ENCODE assay signal across 8 mouse cellular contexts in genomic region chr16:56038090-56038489, GRCm38 (mm10). TPM values are rescaled to one million over a fixed set of nuclear protein-coding genes. Genes with fewer than 3 reads are reported as not detected.
DNase-seq lines count a peak whose midpoint lies in the region; ATAC-seq and TF ChIP-seq lines count a peak whose summit lies in the region.

No protein-coding gene starts in this region.

- no peaks in the 10 kb centered on the region for H3K27me3 ChIP-seq in erythroblast, embryonic 14.5 days (ENCODE audit: control insufficient read depth)
- H3K27me3 ChIP-seq in spleen, adult 2 months (ENCODE audit: control insufficient read depth, insufficient read depth, low read length) = no peaks in the 10 kb centered on the region
- no peaks in the 10 kb centered on the region for H3K27me3 ChIP-seq in limb, embryonic 15.5 days
- no peaks in the 10 kb centered on the region for H3K27me3 ChIP-seq in stomach, embryonic 16.5 days (ENCODE audit: control insufficient read depth, insufficient read depth, low read length)

- peak overlapping the region; percentile 55 for H3K4me2 ChIP-seq in limb, embryonic 15.5 days
- H3K4me2 ChIP-seq in stomach, embryonic 16.5 days (ENCODE audit: low read depth, low read length) = peak overlapping the region; percentile 79

- H3K9me3 ChIP-seq in erythroblast, embryonic 14.5 days (ENCODE audit: control insufficient read depth, low read length) = no peaks in the 10 kb centered on the region
- H3K9me3 ChIP-seq in limb, embryonic 15.5 days = no peaks in the 10 kb centered on the region
- H3K9me3 ChIP-seq in stomach, embryonic 16.5 days (replicated peaks; ENCODE audit: control insufficient read depth, low read length) = no peaks in the 10 kb centered on the region

- peak overlapping the region; percentile 78 for H3K4me3 ChIP-seq in erythroblast, embryonic 14.5 days (replicated peaks)
- H3K4me3 ChIP-seq in spleen, adult 2 months (ENCODE audit: extremely low read depth, insufficient read depth, insufficient read length) = peak overlapping the region; percentile 95
- H3K4me3 ChIP-seq in limb, embryonic 15.5 days = peak overlapping the region; percentile 64
- H3K4me3 ChIP-seq in stomach, embryonic 16.5 days (replicated peaks; ENCODE audit: low read length) = peak overlapping the region; percentile 96

- no peak for TF ChIP-seq POLR2A in spleen, adult 2 months (IDR thresholded peaks at IDR 0.05; ENCODE audit: low read depth, low read length)

- H3K27ac ChIP-seq in spleen, adult 2 months (ENCODE audit: insufficient read depth, low read length) = peak overlapping the region; percentile 96
- peak overlapping the region; percentile 88 for H3K27ac ChIP-seq in limb, embryonic 15.5 days
- peak overlapping the region; percentile 94 for H3K27ac ChIP-seq in stomach, embryonic 16.5 days (ENCODE audit: low read length)

- H3K4me1 ChIP-seq in erythroblast, embryonic 14.5 days (ENCODE audit: control insufficient read depth) = peaks cover 25% of the 10 kb centered on the region
- peaks cover 4% of the 10 kb centered on the region for H3K4me1 ChIP-seq in spleen, adult 2 months (ENCODE audit: control insufficient read depth, insufficient read depth, insufficient read length)
- H3K4me1 ChIP-seq in limb, embryonic 15.5 days = peaks cover 13% of the 10 kb centered on the region
- H3K4me1 ChIP-seq in stomach, embryonic 16.5 days (ENCODE audit: control insufficient read depth, insufficient read depth, low read length) = peaks cover 8% of the 10 kb centered on the region

- TF ChIP-seq CTCF in spleen, adult 2 months (IDR thresholded peaks at IDR 0.05; ENCODE audit: extremely low read depth, insufficient read depth, insufficient read length, insufficient replicate concordance) = no peak

- no peak for DNase-seq in spleen, adult 2 months (ENCODE audit: low read depth in 1 of 2, low spot score in 2 of 2)
- no peak for DNase-seq in spleen, postnatal 10 days (ENCODE audit: low spot score in 2 of 2)
- DNase-seq in adrenal gland, postnatal 10 days = no peak
- DNase-seq in spleen, adult 18-20 months = no peak

- peak overlapping the region; percentile 63 for H3K9ac ChIP-seq in limb, embryonic 15.5 days
- peak overlapping the region; percentile 96 for H3K9ac ChIP-seq in stomach, embryonic 16.5 days (ENCODE audit: low read length)

- ATAC-seq in erythroblast, adult 5-6 weeks (replicated peaks; ENCODE audit: low FRiP score, poor library complexity, severe bottlenecking) = no peak
- peak; percentile 7; the same call in 1 of the 2 replicates for ATAC-seq in limb, embryonic 15.5 days (ENCODE audit: insufficient number of reproducible peaks, low FRiP score, low TSS enrichment, low read depth)
- peak; percentile 4; the same call in 1 of the 2 replicates for ATAC-seq in stomach, embryonic 16.5 days (ENCODE audit: insufficient read depth, low FRiP score)

- WGBS in spleen, adult 2 months = 29% methylated on average over 8 of the region's 8 CpGs
- 33% methylated on average over 8 of the region's 8 CpGs for WGBS in limb, embryonic 15.5 days
- WGBS in stomach, embryonic 16.5 days = 25% methylated on average over 8 of the region's 8 CpGs

- H3K36me3 ChIP-seq in erythroblast, embryonic 14.5 days (ENCODE audit: control insufficient read depth) = peaks cover 28% of the 10 kb centered on the region
- 0 out of 2 replicates have a peak, but pooled peaks cover 4% of the 10 kb centered on the region for H3K36me3 ChIP-seq in spleen, adult 2 months (ENCODE audit: control insufficient read depth, insufficient read depth, low read length)
- peaks cover 14% of the 10 kb centered on the region for H3K36me3 ChIP-seq in limb, embryonic 15.5 days
- peaks cover 8% of the 10 kb centered on the region; the same call in 1 of the 2 replicates for H3K36me3 ChIP-seq in stomach, embryonic 16.5 days (ENCODE audit: control insufficient read depth, insufficient read depth, low read length)

RNA-seq across cellular contexts. Expression of gene Trmt10c, which starts 0.5 kb away (rescaled TPM):
- polyA plus RNA-seq in erythroblast, embryonic 14.5 days (2012) = 0.19 and 0.21 TPM in 2 replicates
- total RNA-seq in erythroblast, adult 5-6 weeks (2015; ENCODE audit: low replicate concordance) = 1.7 and 6.5 TPM in 2 replicates
- 3.9 and 4.7 TPM in 2 replicates for total RNA-seq in erythroblast, adult 5-6 weeks (2017; ENCODE audit: low replicate concordance)
- 2.6 and 3.1 TPM in 2 replicates for polyA plus RNA-seq in spleen, adult 2 months (2012; rRNA removed)
- 24.3 and 24.7 TPM in 2 replicates for polyA plus RNA-seq in limb, embryonic 15.5 days (2015; fragmentation: Nextera tagmentation; extraction: Ambion mirVana)
- polyA plus RNA-seq in stomach, embryonic 16.5 days (2015; fragmentation: Nextera tagmentation; extraction: Ambion mirVana) = 22.6 and 28.5 TPM in 2 replicates
- 10 to 100 TPM; 18.2 to 21.5 TPM for total RNA-seq in adrenal gland, postnatal 10 days (2021)

RNA-seq across cellular contexts. Expression of gene Pcnp, which starts 8.6 kb away (rescaled TPM):
- polyA plus RNA-seq in erythroblast, embryonic 14.5 days (2012) = 4.4 and 6.3 TPM in 2 replicates
- 14.0 and 55.6 TPM in 2 replicates for total RNA-seq in erythroblast, adult 5-6 weeks (2015; ENCODE audit: low replicate concordance)
- 42.2 and 47.1 TPM in 2 replicates for total RNA-seq in erythroblast, adult 5-6 weeks (2017; ENCODE audit: low replicate concordance)
- 5.6 and 7.3 TPM in 2 replicates for polyA plus RNA-seq in spleen, adult 2 months (2012; rRNA removed)
- 220 and 225 TPM in 2 replicates for polyA plus RNA-seq in limb, embryonic 15.5 days (2015; fragmentation: Nextera tagmentation; extraction: Ambion mirVana)
- 200 and 216 TPM in 2 replicates for polyA plus RNA-seq in stomach, embryonic 16.5 days (2015; fragmentation: Nextera tagmentation; extraction: Ambion mirVana)
- 10 to 100 TPM; 79.8 to 83.7 TPM for total RNA-seq in adrenal gland, postnatal 10 days (2021)

RNA-seq across cellular contexts. Expression of gene Senp7, which starts 10.0 kb away (rescaled TPM):
- 1.0 and 2.8 TPM in 2 replicates for polyA plus RNA-seq in erythroblast, embryonic 14.5 days (2012)
- total RNA-seq in erythroblast, adult 5-6 weeks (2015; ENCODE audit: low replicate concordance) = 93.6 and 141 TPM in 2 replicates
- total RNA-seq in erythroblast, adult 5-6 weeks (2017; ENCODE audit: low replicate concordance) = 90.5 and 92.9 TPM in 2 replicates
- polyA plus RNA-seq in spleen, adult 2 months (2012; rRNA removed) = 2.9 and 3.6 TPM in 2 replicates
- polyA plus RNA-seq in limb, embryonic 15.5 days (2015; fragmentation: Nextera tagmentation; extraction: Ambion mirVana) = 36.1 and 36.9 TPM in 2 replicates
- polyA plus RNA-seq in stomach, embryonic 16.5 days (2015; fragmentation: Nextera tagmentation; extraction: Ambion mirVana) = 27.0 and 27.3 TPM in 2 replicates
- 10 to 100 TPM; 18.8 to 29.1 TPM for total RNA-seq in adrenal gland, postnatal 10 days (2021)

Comparison
In these comparisons a context has a peak if more than half of its experiments do, and no peak if none do; other contexts are left out.
1. RNA of gene Pcnp, which starts 8.6 kb away (polyA plus RNA-seq): 220 to 225 TPM in limb, embryonic 15.5 days and 200 to 216 TPM in stomach, embryonic 16.5 days; 5.6 to 7.3 TPM in spleen, adult 2 months and 4.4 to 6.3 TPM in erythroblast, embryonic 14.5 days; every median in the first group is over 10 times any median in the second.
2. Peak in every context shown above with its lines, with median percentiles within 50 percentile points of each other: H3K4me3 ChIP-seq and H3K27ac ChIP-seq.